Mouse (Mus musculus) olfactory bulb, adult 2 months (tissue): ENCODE results near the gene Lonp1. TPM values are rescaled to one million over a fixed set of nuclear protein-coding genes. Genes with fewer than 3 reads are reported as not detected.

Source experiments
- H3K27ac ChIP-seq: fragments of 200-500 bp; 2 replicates; pipeline ENCODE4 v1.5.1; 2012; ENCODE audit warnings: low read depth, low read length; ENCODE audit not compliant: insufficient read depth
- H3K4me1 ChIP-seq: fragments of 200-500 bp; 2 replicates; pipeline ENCODE4 v1.6.1; 2012; ENCODE audit warnings: low read length; ENCODE audit not compliant: control insufficient read depth, insufficient read depth
- H3K4me3 ChIP-seq: fragments of 200-500 bp; 2 replicates; pipeline ENCODE4 v1.5.1; 2012; ENCODE audit warnings: mild to moderate bottlenecking, low read depth, low read length, moderate library complexity; ENCODE audit not compliant: insufficient read depth
- CTCF ChIP-seq: fragments of 200-500 bp; IDR thresholded peaks from 2 replicates; pipeline ENCODE4 v1.5.1; 2012; ENCODE audit warnings: low read depth, mild to moderate bottlenecking, low read length, moderate library complexity; ENCODE audit not compliant: insufficient read depth
- POLR2A ChIP-seq: fragments of 200-500 bp; IDR thresholded peaks from 2 replicates; pipeline ENCODE4 v1.6.1; 2012; ENCODE audit warnings: mild to moderate bottlenecking, low read depth, low read length, moderate library complexity; ENCODE audit not compliant: insufficient read depth
- WGBS: fragments of 180-500 bp; shearing (Covaris S2); methylation state at CpG from one replicate; pipeline ENCODE4 v1.1.7; 2018; 5-methylcytosine and 5-hydroxymethylcytosine counted together
- polyA plus RNA-seq: library from polyadenylated mRNA; stranded (reverse); fragments of >200 nt; gene quantifications from 2 replicates; pipeline ENCODE4 v1.2.4, GENCODE M21; 2012; ENCODE audit warnings: low replicate concordance; ENCODE audit not compliant: missing spikeins, insufficient read depth, insufficient read length

Gene Lonp1
- polyA plus RNA-seq, 1 experiment = not detected

DNA sequence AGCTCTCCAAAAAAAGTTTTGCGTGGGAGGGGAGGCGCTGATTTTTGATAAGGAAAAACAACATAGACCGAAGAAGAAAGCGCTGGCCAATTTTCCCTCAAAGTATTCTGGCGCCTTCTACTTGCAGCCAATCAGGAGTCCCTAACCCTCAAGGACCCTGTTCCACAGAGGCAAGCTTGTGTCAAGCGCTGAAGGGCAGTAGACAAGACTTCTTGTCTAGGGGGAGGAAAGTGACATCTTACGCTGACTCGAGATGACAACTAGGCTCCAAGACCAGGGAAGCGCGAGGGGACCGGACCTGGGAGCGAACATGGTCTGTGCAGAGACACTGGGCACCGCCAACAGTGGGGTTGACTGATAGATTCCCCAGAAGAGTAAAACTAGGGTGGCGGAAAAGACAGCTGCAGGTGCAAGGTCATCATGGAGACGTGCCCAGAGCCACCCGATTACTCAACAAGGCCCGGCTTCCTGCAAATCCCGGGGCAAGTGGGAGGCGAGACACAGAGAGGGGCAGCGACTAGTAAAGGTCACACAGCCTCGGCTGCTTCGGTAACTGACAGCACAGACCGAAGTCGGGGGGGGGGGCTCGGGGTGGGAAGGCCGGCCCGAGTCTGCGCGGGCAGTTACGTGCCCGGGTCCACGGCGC, 43.0 kb downstream of the Lonp1 start:
- H3K4me3 ChIP-seq = peak overlapping the region; percentile 75
- H3K27ac ChIP-seq = peak overlapping the region; percentile 85
- 1% methylated on average over 33 of the region's 33 CpGs for WGBS
- TF ChIP-seq POLR2A (no peak), CTCF (no peak)
- H3K4me1 ChIP-seq = peaks cover 24% of the 10 kb centered on the region

DNA sequence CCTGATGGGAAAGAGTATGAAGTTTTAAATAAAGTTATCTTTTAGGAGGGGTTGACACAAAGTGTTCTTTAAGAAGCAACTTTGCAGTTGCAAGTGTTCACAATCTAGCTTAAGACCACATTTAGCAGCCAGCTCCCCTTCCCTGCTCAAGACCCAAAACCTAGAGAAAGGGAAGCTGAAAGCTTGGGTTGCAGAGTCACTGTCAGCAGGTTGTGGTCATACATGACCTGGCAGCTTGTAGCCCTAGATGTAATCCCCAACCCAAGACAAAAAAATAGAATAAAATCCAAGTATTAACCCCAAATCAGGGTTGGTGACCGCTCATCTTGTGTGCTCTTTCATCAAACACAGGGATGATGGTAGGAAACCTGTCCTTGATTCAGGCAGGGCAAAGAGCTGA, 43.6 kb downstream of the Lonp1 start:
- no peak for TF ChIP-seq CTCF
- no peak for TF ChIP-seq POLR2A
- WGBS = 41% methylated on average over 1 of the region's 1 CpGs
- Histone ChIP-seq H3K4me3 (peak overlapping the region; percentile 75), H3K27ac (no peak overlapping the region), H3K4me1 (peaks cover 24% of the 10 kb centered on the region)

DNA sequence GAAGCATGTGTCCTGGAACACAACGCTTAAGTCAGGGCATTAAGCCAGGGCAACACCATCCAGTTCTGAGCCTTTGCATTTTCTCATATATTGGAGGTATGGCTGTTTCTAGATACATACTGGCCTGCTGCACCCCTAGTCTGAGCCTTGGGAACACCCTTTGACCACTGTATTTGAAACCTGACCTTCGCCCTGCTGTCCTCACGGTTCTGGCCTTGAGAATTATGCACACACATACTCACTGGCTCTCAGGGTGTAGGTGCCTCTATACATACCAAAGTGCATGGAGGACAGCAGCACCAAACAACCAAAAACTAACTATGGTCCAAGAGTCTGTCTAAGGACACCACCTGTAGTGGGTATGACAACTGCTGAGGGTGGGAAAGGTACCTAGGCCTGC, 53.7 kb downstream of the Lonp1 start:
- 82% methylated on average over 3 of the region's 3 CpGs for WGBS
- TF ChIP-seq POLR2A (no peak), CTCF (no peak)
- no peaks in the 10 kb centered on the region for H3K4me1 ChIP-seq
- H3K27ac ChIP-seq = no peak overlapping the region
- H3K4me3 ChIP-seq = no peak overlapping the region

DNA sequence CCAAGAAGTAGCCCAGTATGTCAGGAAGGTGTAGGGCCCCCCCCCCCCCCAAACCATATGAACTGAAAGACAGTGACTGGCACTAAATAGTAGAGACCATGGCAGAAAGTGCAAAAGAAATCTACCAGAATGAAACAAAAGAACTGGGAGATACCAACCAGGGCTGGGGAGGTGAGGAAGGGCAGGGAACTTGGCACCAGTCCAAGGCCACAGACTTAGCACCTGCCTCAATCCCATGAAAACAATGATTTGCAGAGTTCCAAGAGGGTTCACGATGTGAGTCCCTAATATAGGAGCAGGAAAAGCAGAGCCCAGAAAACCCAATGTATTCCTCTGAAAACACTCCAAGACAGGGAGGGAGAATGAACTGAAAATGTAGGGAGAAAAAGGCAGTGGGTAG, 54.5 kb downstream of the Lonp1 start:
- no peak overlapping the region for H3K27ac ChIP-seq
- WGBS = 7% methylated on average over 1 of the region's 1 CpGs
- no peaks in the 10 kb centered on the region for H3K4me1 ChIP-seq
- no peak overlapping the region for H3K4me3 ChIP-seq
- TF ChIP-seq POLR2A = no peak
- no peak for TF ChIP-seq CTCF

DNA sequence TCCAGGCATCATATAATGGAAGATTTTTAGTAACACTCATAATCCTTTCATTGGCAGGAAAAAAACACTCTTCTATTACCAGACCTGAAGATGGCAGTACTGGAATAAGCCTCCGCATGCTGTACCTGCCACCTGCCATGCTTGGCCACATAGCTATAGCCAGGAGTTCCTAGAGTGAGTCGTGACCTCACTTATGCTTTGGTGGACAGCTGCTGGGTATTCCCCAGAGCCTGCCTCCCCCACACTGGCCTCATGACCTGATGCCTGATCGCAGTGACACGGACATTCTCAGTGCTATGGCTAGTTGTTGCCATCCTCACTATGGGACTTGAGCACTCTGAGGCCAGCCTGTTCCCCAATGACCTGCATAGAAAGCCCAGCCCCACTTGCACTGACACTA, 56.4 kb downstream of the Lonp1 start:
- TF ChIP-seq CTCF = no peak
- TF ChIP-seq POLR2A = no peak
- no peaks in the 10 kb centered on the region for H3K4me1 ChIP-seq
- no peak overlapping the region for H3K27ac ChIP-seq
- WGBS = 89% methylated on average over 4 of the region's 4 CpGs
- H3K4me3 ChIP-seq = no peak overlapping the region

DNA sequence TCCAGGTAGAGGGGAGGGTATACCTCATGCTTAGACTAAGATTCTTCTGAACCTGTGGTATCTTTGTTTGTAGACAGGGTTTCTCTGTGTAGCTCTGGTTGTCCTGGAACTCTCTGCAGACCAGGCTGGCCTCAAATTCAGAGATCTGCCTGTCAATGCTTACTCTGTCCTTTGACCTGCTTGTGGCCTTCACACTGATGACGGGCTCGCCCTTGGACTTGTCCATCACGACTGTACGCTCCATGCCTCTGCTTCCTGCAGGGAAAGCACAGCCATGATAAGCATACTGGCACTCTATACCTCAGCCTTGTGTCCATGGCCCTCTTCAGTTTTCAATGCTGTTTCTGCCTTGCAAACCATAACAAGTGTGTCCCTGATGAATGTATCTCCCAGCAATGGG, 59.3 kb downstream of the Lonp1 start:
- no peaks in the 10 kb centered on the region for H3K4me1 ChIP-seq
- H3K4me3 ChIP-seq = no peak overlapping the region
- no peak overlapping the region for H3K27ac ChIP-seq
- 94% methylated on average over 4 of the region's 4 CpGs for WGBS
- no peak for TF ChIP-seq POLR2A
- TF ChIP-seq CTCF = no peak

DNA sequence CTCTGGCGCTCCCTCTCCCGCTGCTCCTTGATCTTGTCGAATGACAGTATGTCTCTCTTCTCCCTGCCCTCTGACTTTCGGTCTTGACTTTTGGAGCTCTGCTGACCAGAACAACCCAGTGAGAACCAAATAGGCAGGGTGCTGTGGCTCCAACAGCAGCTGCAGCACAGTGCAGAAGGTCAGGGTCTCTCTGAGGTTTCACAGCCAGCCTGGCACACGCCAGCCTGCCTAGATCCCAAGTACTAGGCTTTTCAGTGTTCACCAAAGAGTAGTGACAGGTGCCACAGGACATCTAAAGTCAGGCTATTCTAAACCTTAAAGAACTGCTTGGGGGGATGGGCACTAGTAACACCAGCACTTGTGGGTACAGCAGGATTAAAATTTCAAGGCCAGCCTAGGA, 59.8 kb downstream of the Lonp1 start:
- WGBS = 91% methylated on average over 5 of the region's 5 CpGs
- TF ChIP-seq POLR2A (no peak), CTCF (no peak)
- no peak overlapping the region for H3K27ac ChIP-seq
- H3K4me1 ChIP-seq = no peaks in the 10 kb centered on the region
- H3K4me3 ChIP-seq = no peak overlapping the region

DNA sequence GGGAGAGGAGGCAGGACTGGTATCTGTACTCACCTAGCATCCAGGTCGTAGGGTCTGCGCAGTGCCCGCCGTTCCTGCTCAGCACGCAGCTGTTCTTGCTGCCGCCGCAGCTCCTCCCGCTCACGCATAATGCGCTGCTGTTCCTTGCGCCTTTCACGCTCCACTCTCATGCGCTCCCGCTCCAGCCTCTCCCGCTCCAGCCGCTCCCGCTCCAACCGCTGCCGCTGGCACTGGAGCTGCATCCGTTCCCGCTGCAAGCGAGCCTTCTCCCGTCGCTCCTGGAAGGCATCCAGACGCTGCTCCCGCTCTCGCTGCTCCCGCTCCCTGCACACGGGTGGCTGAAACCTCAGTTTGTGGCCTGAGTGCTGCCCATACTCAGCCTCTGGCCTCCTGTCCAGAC, 60.4 kb downstream of the Lonp1 start:
- TF ChIP-seq CTCF (no peak), POLR2A (no peak)
- Histone ChIP-seq H3K4me3 (no peak overlapping the region), H3K4me1 (no peaks in the 10 kb centered on the region), H3K27ac (no peak overlapping the region)
- WGBS = 86% methylated on average over 29 of the region's 29 CpGs

Other genes with a start within 250 kb of the Lonp1 start
- gene Ptprs, start 150.4 kb downstream of the Lonp1 start, polyA plus RNA-seq = 198 and 241 TPM in 2 replicates
- not detected in 2 replicates for gene Znrf4, start 114.5 kb downstream of the Lonp1 start, polyA plus RNA-seq
- gene Gm20219, start 72.5 kb downstream of the Lonp1 start, polyA plus RNA-seq = not detected in 2 replicates
- 339 TPM in 1 of 2 replicates, not detected in the other for gene Safb2, start 42.3 kb downstream of the Lonp1 start, polyA plus RNA-seq
- gene Safb, start 42.1 kb downstream of the Lonp1 start, polyA plus RNA-seq = 696 TPM in 1 of 2 replicates, not detected in the other
- not detected in 2 replicates for gene 2410015M20Rik, start 17.1 kb downstream of the Lonp1 start, polyA plus RNA-seq
- gene Rpl36, start 13.5 kb downstream of the Lonp1 start, polyA plus RNA-seq = not detected in 2 replicates
- not detected in 2 replicates for gene Catsperd, start 1.3 kb upstream of the Lonp1 start, polyA plus RNA-seq
- gene Ranbp3, start 46.4 kb upstream of the Lonp1 start, polyA plus RNA-seq = not detected in 2 replicates
- not detected in 2 replicates for gene Ndufa11, start 90.9 kb upstream of the Lonp1 start, polyA plus RNA-seq
- gene Vmac, start 91.1 kb upstream of the Lonp1 start, polyA plus RNA-seq = not detected in 2 replicates
- gene Nrtn, start 130.6 kb upstream of the Lonp1 start, polyA plus RNA-seq = not detected in 2 replicates
- gene Dus3l, start 137.9 kb upstream of the Lonp1 start, polyA plus RNA-seq = not detected in 2 replicates
- gene Prr22, start 143.4 kb upstream of the Lonp1 start, polyA plus RNA-seq = not detected in 2 replicates
- not detected in 2 replicates for gene Rfx2, start 204.1 kb upstream of the Lonp1 start, polyA plus RNA-seq
- not detected in 2 replicates for gene Acsbg2, start 247.6 kb upstream of the Lonp1 start, polyA plus RNA-seq
- not detected in 2 replicates for gene 1700061G19Rik, start 248.6 kb upstream of the Lonp1 start, polyA plus RNA-seq